Mouse (Mus musculus) gastrocnemius, adult 18-20 months (tissue): ENCODE measurements around the gene Phlpp1. TPM values are rescaled to one million over a fixed set of nuclear protein-coding genes. Genes with fewer than 3 reads are reported as not detected.

Source experiments
- DNase-seq: peaks from one replicate; pipeline ENCODE4 v3.0.0; 2021; ENCODE audit warnings: low spot score
- total RNA-seq, 2 experiments: library from RNA; stranded (reverse); gene quantifications; 2 replicates each; pipeline ENCODE4 v1.2.3; 2021

Phlpp1 gene
- total RNA-seq, 2 experiments from 2014 or later, result 7.5 to 8.2 TPM

DNA sequence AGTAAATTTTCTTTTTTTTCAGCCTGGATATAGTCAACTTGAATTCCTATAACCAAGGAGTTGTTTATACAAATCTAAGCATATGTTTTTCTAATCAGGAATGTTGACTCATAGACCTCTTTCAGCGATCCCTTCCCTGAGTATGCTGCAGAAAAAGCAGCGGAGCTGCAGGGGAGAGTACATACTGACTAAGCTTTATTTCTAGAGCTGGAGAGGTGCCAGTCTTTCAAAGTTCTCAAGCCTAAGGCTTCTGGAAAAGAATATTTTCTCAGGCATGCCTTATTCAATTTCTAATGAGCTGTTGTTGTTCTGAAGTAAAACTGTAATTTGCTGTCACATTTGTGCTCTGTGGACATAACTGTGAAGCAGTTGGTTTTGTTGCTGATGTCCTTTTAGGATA is 70.6 kb downstream of the Phlpp1 start:
- DNase-seq, result peak; percentile 40

GRCm38 (mm10) chr1:106243371-106243770 is 71.8 kb downstream of the Phlpp1 start:
- no peak for DNase-seq

- DNase-seq, result no peak
These were observed 72.7 kb downstream of the Phlpp1 start for GRCm38 (mm10) chr1:106244245-106244644.

- DNase-seq, result no peak
These were observed 82.5 kb downstream of the Phlpp1 start for GRCm38 (mm10) chr1:106254047-106254446.

- no peak for DNase-seq
These were observed 85.6 kb downstream of the Phlpp1 start for GRCm38 (mm10) chr1:106257176-106257575.

- no peak for DNase-seq
These were observed 96.7 kb downstream of the Phlpp1 start for GRCm38 (mm10) chr1:106268028-106268799.

DNA sequence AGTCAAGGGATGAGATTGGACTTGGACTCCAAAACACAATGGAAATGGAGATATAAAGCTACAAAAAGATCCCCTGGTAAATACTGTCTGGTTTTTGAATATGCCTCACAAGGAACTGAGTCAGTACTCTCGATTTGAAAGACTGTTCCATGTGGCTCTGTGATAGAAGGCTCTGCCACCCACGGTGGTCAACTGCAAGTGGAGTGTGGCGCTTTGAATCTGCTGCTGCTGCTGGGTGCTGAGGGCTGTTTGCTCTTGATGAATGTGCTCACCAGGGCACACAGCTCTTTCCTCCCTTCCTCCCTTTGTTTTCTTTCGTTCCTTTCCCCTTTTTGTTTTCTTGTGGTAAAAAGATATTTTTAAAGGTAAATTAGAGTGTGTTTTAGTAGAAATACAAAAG is 97.8 kb downstream of the Phlpp1 start:
- no peak for DNase-seq

DNA sequence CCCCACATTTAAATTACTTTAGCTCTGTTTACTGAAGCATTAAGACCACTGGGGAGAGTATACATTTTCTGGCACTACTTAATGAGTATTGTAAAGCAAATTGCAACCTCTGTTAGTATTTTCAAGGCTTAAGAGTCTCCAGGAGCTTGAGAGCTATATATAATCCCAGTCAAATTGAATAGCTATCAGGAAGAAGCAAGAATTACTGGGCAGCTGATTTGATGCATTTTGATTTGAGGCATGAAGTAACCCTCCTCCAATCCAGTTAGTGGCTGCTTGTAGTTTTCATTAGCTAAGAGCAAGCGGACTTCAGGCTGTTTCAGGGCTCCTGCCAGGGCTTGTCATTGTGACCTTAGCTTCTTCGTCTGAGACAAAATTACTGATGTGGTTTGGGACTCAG is 101.4 kb downstream of the Phlpp1 start:
- DNase-seq, result no peak

- DNase-seq, result no peak
These were observed 102.2 kb downstream of the Phlpp1 start for GRCm38 (mm10) chr1:106273801-106274200.

- DNase-seq, result no peak
These were observed 103.0 kb downstream of the Phlpp1 start for GRCm38 (mm10) chr1:106274561-106275001.

- no peak for DNase-seq
These were observed 103.6 kb downstream of the Phlpp1 start for GRCm38 (mm10) chr1:106275142-106275541.

DNA sequence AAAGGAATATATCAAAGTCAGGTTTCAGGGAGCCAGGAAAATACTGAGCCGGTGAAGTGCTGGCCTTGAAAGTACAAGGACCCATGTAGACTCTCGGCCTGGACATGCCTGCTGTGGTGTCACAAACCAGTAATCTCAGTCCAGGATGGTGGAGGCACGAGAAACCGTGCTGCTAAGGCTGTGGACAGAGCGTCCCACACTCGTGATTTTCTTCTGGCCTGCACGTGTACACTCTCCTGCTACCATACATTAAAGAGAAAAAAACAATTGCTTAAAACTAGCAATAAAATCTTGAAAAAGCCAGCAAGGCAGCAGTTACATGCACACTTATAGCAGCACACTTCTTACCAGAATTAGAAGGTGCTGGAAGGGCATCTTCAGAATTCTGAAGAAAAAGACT is 104.2 kb downstream of the Phlpp1 start:
- DNase-seq, result no peak

DNA sequence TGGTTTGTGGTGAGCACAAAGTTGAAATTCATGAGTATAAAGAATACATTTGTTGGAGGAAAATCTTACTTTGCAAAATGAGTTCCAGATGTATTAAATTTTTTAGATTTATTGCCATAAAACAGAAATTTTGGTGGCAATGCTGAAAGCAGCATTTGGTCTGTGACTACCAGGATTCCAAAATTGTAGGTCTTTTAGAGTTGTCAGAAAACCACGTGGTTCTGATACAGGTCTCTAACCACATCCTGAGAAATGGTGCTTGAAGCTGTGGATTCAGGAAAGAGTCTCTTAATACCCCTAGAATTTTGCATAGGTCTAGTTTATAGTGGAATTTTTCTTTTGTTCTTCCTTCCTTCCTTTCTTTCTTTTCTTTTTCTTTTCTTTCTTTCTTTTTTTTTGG is 105.3 kb downstream of the Phlpp1 start:
- no peak for DNase-seq

DNA sequence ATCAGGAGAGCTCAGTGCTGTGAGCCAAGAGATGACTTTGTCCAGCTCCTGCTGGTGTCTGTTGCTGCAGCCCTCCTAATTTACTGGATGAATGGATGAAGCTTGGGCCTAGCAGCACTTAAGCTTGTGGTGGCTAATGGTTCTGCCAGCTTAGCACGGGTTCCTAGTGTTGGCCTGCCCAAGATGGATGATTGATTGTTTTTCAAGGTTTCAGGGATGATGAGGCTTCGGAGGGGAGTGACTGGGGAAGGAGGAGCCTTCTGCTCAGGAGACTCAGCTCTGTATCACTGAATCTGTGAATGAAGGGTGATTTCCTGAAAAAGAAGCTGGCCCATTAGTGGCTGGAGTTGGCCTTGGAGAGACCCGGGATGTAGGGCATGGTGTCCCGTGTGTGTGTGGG is 105.7 kb downstream of the Phlpp1 start:
- DNase-seq, result no peak

DNA sequence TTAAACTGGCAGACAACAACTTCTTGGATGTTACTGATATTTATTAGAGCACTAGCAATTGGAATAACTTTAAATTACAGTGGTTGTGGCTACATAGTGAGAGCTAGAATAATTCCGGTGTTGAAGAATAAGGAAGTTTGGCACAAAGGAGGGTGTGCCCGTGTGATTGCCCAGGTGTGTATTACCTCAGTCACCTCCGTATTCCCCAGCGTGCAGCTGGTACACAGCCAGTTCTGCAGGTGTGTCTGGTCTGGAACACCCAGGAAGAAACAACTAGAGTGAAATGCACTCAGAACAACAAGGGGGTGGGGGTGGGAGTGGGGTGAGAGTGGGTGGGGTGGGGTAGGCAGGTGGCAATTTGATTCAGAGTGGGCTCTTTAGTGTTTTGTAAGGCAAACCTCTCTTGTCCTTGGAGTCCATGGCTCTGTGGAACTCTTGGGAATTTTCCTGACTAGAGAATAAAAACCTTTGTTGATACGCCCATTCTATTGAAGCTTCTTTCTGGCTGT is 107.1 kb downstream of the Phlpp1 start:
- DNase-seq, result no peak

DNA sequence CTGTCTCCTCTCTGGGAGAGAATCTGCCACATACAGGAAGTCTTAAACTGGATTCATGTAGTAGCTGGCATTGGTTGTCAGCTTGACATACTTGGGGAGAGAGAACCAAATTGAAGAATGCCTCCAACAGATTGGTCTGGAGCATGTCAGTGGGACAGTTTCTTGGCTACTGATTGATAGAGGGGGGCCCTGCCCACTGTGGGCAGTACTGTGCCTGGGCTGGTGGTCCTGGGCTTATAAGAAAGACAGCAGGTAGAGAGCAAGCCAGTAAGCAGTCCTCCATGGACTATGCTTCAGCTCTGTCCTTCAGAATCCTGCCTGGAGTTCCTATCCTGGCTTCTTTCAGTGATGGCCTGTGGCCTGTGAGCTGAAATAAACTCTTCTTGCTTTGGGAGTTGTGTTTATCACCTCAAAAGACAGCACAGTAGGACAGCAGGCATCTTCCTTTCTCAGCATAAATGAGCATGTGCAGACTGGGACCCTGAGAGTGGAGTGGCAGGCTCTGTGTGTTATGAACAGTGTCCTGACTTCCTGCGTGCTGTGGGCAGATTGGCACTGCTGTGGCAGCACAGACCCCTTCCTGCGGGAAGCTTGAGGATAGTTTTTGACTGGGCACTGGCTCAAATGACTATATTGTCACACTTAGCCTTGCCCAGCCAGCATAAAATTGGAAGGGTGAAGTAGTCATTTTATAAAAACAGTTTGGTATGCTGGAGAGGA is 108.0 kb downstream of the Phlpp1 start:
- peak; percentile 8 for DNase-seq

DNA sequence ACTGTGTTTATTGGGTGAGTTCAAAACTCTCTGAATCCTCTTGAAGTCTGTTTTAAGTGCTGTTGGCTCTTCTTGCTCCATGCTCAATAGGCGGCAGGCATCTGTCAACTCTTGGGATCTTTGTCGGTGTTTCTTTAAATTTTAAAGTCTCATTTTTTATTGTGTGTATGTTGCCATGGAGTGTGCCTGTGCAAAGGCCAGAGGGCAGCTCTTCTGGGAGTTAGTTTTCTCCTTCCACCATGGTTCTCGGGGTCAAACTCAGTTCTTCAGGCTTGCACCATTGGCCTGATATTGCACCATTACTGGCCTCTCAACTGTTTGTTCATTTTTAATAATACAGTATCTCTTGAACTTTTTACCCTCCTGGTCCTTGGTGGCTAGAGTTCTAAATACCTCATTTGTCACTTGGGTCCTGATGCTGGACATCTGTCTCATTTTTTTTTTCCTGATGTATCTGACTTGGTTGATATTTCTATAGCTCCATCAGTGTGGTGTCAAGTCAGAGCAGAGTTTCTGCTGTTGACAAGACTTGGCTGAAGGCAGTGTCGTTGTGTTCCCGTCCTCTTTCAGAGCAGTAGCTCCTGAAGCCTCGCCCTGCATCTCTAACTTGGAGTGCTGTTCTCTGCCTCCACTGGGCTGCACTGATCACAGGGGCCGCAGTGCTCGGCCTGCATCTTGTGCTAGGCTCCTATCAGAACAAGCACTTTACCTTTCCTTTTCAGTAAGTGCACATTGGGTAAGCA is 108.8 kb downstream of the Phlpp1 start:
- DNase-seq, result peak; percentile 59

DNA sequence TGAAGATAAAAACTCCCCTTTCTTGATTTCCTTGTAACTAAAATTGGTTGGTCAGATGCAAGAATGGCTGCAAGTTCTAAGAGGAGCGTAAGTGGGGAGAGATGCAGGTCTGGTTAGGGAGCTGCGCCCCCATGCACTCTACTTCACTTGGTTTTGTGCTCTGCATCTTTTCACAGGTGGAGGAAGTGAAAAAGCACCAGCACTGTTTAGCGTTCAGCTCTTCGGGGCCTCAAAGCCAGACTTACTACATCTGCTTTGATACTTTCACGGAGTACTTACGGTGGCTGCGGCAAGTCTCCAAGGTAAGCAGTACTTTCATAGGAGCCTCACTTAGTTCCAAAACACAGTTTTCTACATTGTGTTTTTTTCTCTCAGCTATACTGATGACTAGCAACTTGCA is 115.3 kb downstream of the Phlpp1 start:
- no peak for DNase-seq

DNA sequence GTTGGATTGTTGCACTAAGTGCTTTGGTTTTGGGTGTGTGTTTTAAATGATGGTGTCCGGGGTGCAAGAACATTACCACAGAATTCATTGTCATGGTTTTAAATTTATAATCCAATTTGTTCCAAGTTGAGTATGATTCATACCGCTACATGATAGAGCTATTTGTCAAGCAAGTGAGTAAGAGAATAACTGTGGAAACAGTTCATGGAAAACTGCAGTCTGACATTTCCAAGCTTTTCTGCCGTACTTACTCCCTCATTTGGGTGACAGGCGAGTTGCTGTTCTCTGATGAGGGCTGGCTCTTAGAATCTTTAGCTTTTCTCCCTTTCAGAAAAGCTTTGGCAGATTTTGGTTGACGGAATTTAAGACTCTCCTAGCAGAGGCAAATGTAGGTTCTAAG is 117.5 kb downstream of the Phlpp1 start:
- no peak for DNase-seq

- no peak for DNase-seq
These were observed 118.0 kb downstream of the Phlpp1 start for GRCm38 (mm10) chr1:106289580-106289979.

- DNase-seq, result no peak
These were observed 138.0 kb downstream of the Phlpp1 start for GRCm38 (mm10) chr1:106309394-106310039.

DNA sequence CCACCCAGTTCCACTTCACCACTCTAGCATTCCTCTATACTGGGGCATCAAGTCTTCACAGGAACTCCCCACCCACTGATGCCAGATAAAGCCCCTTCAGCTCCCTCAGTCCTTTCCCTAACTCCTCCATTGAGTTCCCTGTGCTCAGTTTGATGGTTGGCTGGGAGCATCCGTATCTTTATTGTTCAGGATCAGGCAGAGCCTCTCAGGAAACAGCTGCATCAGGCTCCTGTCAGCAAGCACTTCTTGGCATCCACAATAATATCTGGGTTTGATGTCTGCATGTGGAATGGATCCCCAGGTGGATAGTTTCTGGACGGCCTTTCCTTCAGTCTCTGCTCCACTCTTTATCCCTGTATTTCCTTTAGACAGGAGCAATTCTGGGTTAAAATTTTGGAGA is 138.7 kb downstream of the Phlpp1 start:
- no peak for DNase-seq
